7 mouse cellular contexts compared by ENCODE assay signal in genomic region chr16:32130190-32130826, GRCm38 (mm10). TPM values are rescaled to one million over a fixed set of nuclear protein-coding genes. Genes with fewer than 3 reads are reported as not detected.
A peak's percentile ranks its signal among the peaks of the same experiment; 100 is the strongest.
DNase-seq lines count a peak whose midpoint lies in the region; ATAC-seq and TF ChIP-seq lines count a peak whose summit lies in the region.

No protein-coding gene starts in this region.

- H3K4me1 ChIP-seq in cortical plate, adult 2 months (ENCODE audit: control insufficient read depth, insufficient read depth, low read length): no peaks in the 10 kb centered on the region
- H3K4me1 ChIP-seq in lung, embryonic 15.5 days: no peaks in the 10 kb centered on the region; the same call in 1 of the 2 replicates
- H3K4me1 ChIP-seq in hindbrain, embryonic 13.5 days (replicated peaks): no peaks in the 10 kb centered on the region

- no peak overlapping the region for H3K9ac ChIP-seq in lung, embryonic 15.5 days
- H3K9ac ChIP-seq in hindbrain, embryonic 13.5 days: no peak overlapping the region

- no peak for TF ChIP-seq POLR2A in cortical plate, adult 2 months (IDR thresholded peaks at IDR 0.05; ENCODE audit: extremely low read depth, insufficient read depth, low read length)

- no peaks in the 10 kb centered on the region for H3K9me3 ChIP-seq in lung, embryonic 15.5 days
- H3K9me3 ChIP-seq in hindbrain, embryonic 13.5 days: no peaks in the 10 kb centered on the region

- H3K36me3 ChIP-seq in lung, embryonic 15.5 days: no peaks in the 10 kb centered on the region
- H3K36me3 ChIP-seq in hindbrain, embryonic 13.5 days: no peaks in the 10 kb centered on the region

- 54% methylated on average over 16 of the region's 16 CpGs for WGBS in lung, embryonic 15.5 days
- 79% methylated on average over 16 of the region's 16 CpGs for WGBS in hindbrain, embryonic 13.5 days

- DNase-seq in MEL-GATA-1-ER (ENCODE audit: extremely low read depth, low read depth): peak; percentile 90
- DNase-seq in kidney, adult 11 months: peak; percentile 52
- DNase-seq in thymus, adult 18-20 months: peak; percentile 66 to 80
- DNase-seq in frontal cortex, postnatal 36 days (ENCODE audit: low spot score in 2 of 2): no peak

- no peak for TF ChIP-seq CTCF in cortical plate, adult 2 months (IDR thresholded peaks at IDR 0.05; ENCODE audit: extremely low read depth, insufficient read depth, low read length)

- peak; percentile 79 for ATAC-seq in lung, embryonic 15.5 days (ENCODE audit: borderline replicate concordance, extremely low read depth, low FRiP score, low TSS enrichment)
- ATAC-seq in hindbrain, embryonic 13.5 days (ENCODE audit: low FRiP score): no peak

- H3K27me3 ChIP-seq in lung, embryonic 15.5 days: no peaks in the 10 kb centered on the region
- no peaks in the 10 kb centered on the region for H3K27me3 ChIP-seq in hindbrain, embryonic 13.5 days

- peak overlapping the region; percentile 37 for H3K4me2 ChIP-seq in lung, embryonic 15.5 days
- H3K4me2 ChIP-seq in hindbrain, embryonic 13.5 days: no peak overlapping the region

- 0 out of 2 replicates have a peak overlapping the region, but pooled peaks have one; percentile 13 for H3K4me3 ChIP-seq in cortical plate, adult 2 months (ENCODE audit: insufficient read depth, low read length)
- peak overlapping the region; percentile 9 for H3K4me3 ChIP-seq in lung, embryonic 15.5 days
- H3K4me3 ChIP-seq in hindbrain, embryonic 13.5 days: no peak overlapping the region

- H3K27ac ChIP-seq in cortical plate, adult 2 months (ENCODE audit: insufficient read depth, low read length): no peak overlapping the region
- peak overlapping the region; percentile 43 for H3K27ac ChIP-seq in lung, embryonic 15.5 days
- H3K27ac ChIP-seq in hindbrain, embryonic 13.5 days: no peak overlapping the region

RNA-seq across cellular contexts. Expression of gene Cep19, which starts 30.7 kb away (rescaled TPM):
- polyA plus RNA-seq in cortical plate, adult 2 months (2012; rRNA removed): 61.7 and 64.8 TPM in 2 replicates
- 29.8 and 30.3 TPM in 2 replicates for polyA plus RNA-seq in lung, embryonic 15.5 days (2015; fragmentation: Nextera tagmentation; extraction: Ambion mirVana)
- 48.4 and 52.0 TPM in 2 replicates for polyA plus RNA-seq in hindbrain, embryonic 13.5 days (2015; fragmentation: Nextera tagmentation; extraction: Ambion mirVana)

RNA-seq across cellular contexts. Expression of gene Pigx, which starts 30.8 kb away (rescaled TPM):
- 27.9 and 32.6 TPM in 2 replicates for polyA plus RNA-seq in cortical plate, adult 2 months (2012; rRNA removed)
- polyA plus RNA-seq in lung, embryonic 15.5 days (2015; fragmentation: Nextera tagmentation; extraction: Ambion mirVana): 88.9 and 95.6 TPM in 2 replicates
- 131 and 132 TPM in 2 replicates for polyA plus RNA-seq in hindbrain, embryonic 13.5 days (2015; fragmentation: Nextera tagmentation; extraction: Ambion mirVana)

RNA-seq across cellular contexts. Expression of gene Nrros, which starts 35.1 kb away (rescaled TPM):
- polyA plus RNA-seq in cortical plate, adult 2 months (2012; rRNA removed): 5.6 and 6.5 TPM in 2 replicates
- 39.6 and 45.8 TPM in 2 replicates for polyA plus RNA-seq in lung, embryonic 15.5 days (2015; fragmentation: Nextera tagmentation; extraction: Ambion mirVana)
- 7.3 and 8.8 TPM in 2 replicates for polyA plus RNA-seq in hindbrain, embryonic 13.5 days (2015; fragmentation: Nextera tagmentation; extraction: Ambion mirVana)

RNA-seq across cellular contexts. Expression of gene Bex6, which starts 49.3 kb away (rescaled TPM):
- polyA plus RNA-seq in cortical plate, adult 2 months (2012; rRNA removed): not detected in 2 replicates
- 0.20 and 0.36 TPM in 2 replicates for polyA plus RNA-seq in lung, embryonic 15.5 days (2015; fragmentation: Nextera tagmentation; extraction: Ambion mirVana)
- polyA plus RNA-seq in hindbrain, embryonic 13.5 days (2015; fragmentation: Nextera tagmentation; extraction: Ambion mirVana): not detected in 2 replicates

RNA-seq across cellular contexts. Expression of gene Pak2, which starts 51.2 kb away (rescaled TPM):
- 15.7 and 17.7 TPM in 2 replicates for polyA plus RNA-seq in cortical plate, adult 2 months (2012; rRNA removed)
- polyA plus RNA-seq in lung, embryonic 15.5 days (2015; fragmentation: Nextera tagmentation; extraction: Ambion mirVana): 33.2 and 35.7 TPM in 2 replicates
- 35.3 and 36.2 TPM in 2 replicates for polyA plus RNA-seq in hindbrain, embryonic 13.5 days (2015; fragmentation: Nextera tagmentation; extraction: Ambion mirVana)

Comparison
In these comparisons a context has a peak if more than half of its experiments do, and no peak if none do; other contexts are left out.
1. DNase-seq: peak in MEL-GATA-1-ER (single experiment), kidney, adult 11 months (single experiment) and thymus, adult 18-20 months (2 of 2); none in frontal cortex, postnatal 36 days (0 of 2).